Mouse (Mus musculus): ENCODE measurements around the gene Specc1l.
"Not testable (repeated sequence)": the region's sequence is repeated elsewhere in the genome, so short reads cannot be mapped to it uniquely, and the experiment has no call there.

Specc1l gene

DNA sequence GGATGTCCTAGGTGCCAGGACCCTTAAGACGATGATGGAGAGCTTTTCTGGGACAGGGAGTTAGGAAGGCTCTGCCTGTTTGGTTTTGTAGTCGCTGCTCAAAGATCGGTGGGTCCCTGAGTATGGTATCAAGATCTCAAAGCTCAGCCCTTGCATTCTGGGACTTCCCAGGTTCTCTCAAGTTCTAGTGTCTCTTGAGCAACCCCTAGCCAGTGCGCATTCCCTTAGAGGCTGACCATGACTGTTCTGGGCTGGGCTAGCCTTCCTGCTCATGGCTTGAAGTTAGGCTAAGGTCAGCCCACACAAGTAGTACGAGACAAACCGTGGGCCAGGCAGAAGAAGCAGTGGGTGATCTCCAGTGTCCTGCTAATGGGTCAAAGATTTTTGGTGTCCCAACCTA lies 106.3 kb downstream of the Specc1l start:
- no peak for DNase-seq

DNA sequence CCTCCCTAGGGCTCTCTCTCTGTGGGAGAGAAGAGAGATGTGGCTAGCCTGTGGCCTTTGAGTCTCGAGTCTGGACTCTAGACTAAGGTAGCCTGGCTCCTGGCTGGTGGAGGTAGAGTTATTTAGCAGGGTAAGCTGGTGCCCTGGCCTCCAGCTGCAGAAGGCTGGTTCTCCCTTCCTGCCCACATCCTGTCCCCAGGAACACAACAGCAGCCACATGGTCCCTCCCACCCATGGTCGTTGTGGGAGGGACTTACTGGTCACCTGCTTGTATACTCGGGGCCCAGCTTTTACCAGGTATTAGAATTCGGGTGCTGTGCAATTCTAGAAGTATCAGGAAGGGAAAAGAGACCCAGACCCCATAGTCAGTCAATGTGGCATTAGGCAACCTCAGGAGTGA lies 108.4 kb downstream of the Specc1l start:
- DNase-seq = peak; percentile 61 to 75

DNA sequence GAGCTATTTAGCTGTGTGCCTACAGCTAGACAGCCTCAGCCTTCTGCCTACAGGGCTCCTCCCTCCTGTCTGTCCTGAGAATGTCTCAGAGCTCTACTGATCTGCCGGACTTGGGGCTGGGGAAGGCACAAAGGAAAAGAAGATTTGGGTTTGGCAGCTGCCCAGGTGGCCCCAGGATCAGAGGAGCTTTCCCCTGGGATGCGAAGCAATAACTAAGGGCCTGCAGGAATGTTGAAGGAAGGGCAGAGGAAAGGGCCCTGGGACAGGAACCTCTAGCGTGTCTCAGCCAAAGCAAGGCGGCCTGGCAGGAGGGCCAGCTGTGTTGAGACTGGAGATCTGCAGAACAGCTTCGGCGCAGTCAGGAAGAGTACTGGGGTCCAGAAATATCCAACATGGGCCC lies 111.1 kb downstream of the Specc1l start:
- no peak for DNase-seq

DNA sequence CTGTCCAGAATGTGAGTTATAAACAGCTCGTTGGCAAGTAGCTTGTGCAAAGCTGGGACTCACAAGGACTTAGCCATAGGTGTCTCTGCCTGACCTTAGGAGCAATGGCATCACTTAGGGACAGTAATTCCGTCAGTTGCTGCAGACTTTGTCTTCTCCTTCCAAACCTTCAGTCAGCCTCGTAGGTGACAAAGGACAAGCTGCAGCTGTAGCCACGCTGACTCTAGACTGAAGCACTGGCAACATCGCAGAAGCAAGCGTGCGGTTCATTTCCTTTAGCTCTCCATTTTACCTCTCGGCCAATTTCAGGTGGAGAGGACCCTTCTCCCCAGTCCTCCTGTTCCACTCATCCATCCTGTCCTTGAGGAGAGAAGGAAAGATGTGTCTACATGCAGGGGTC lies 112.1 kb downstream of the Specc1l start:
- DNase-seq = no peak

DNA sequence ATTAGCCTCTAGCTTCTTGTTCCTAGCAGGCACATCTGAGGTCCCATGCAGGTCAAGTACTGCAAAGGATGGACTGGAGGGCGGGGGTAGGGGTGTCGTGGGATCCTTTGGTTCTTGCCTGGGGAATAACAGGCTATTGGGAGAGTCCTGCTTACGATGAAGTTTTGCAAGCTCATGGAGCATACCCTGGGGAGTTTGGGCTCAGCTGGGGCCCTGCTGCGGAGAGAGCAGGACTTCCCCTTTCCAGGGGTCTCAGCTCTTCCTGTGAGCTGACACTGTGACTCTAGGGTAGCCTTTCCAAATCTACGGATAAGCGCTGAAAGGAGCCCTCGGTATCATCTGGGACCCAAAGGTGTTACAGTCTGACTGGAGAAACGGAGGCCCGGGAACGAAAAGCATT lies 112.5 kb downstream of the Specc1l start:
- no peak for DNase-seq

DNA sequence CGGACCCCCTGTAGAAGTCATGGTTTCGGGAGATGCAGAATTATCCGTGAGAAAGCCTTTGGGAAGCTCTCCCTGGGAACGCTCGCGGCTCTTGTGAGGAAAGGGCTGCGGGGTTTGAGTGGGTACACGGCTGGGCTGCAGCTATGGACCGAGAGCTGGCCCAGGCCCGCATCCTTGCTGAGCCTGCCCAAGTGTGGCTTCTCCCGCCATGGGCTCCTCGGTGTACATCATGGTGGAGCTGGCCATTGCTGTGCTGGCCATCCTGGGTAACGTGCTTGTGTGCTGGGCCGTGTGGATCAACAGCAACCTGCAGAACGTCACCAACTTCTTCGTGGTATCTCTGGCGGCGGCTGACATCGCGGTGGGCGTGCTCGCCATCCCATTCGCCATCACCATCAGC lies 113.9 kb downstream of the Specc1l start:
- no peak for DNase-seq

DNA sequence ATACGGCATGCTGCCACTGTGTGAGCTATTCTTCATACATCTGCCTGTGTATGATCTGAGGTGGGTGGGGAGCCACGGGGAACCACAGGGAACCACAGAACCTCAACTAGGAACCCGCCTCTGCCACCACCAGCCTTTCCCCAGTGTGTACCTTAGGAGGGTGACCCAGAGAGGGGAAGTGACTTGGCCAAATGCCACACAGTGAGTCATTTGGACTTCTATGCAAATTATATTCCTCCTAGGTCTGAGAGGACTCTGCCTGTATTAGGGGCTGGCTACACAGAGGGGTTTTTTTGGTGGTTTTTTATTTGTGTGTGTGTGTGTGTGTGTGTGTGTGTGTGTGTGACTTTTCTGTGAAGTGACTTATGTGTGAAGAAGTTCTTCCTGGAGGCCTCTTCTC lies 114.7 kb downstream of the Specc1l start:
- DNase-seq = no peak

DNA sequence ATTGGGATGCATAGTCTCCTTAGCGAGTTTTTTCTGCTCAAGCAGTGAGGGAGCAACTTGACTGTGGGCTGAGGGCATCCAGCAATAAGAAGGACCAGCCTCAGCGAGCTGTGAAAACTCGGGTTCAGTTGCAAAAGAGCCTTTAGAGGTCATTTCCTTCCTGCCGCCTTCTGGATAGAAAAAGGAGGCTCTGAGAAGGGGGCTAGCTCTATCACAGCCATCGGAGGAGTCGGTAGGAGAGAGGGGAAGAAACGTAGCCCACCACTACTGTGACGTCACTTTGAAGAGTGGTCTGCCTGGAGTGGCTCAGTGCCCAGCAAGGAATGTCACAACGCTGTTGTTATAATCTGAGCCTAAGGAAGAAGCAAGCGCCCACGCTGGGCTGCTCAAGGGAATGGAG lies 115.2 kb downstream of the Specc1l start:
- DNase-seq = no peak

DNA sequence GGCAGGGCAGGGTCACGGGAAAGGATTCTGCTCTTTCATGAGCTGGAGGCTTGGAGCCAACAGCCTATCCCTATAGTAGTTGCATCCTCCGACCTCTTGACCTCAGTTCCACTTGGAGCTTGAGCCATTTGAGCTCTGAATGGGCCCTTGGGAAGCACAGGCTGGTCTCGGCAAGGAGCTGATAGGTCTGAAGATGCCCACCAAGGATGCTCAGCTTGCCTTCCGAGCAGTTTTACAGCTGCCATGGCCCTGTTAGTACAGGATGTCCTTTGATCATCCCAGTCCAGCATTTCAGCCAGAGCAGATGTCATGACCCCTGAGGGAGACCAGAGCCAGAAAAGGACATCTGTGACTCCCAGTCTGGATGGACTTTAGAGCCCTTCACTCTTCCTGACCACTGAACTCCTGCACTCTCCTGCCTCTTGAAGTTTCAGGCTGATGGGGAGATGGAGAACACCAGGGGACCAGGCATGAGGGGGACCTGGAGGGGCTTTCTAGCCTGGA lies 116.4 kb downstream of the Specc1l start:
- no peak for DNase-seq

DNA sequence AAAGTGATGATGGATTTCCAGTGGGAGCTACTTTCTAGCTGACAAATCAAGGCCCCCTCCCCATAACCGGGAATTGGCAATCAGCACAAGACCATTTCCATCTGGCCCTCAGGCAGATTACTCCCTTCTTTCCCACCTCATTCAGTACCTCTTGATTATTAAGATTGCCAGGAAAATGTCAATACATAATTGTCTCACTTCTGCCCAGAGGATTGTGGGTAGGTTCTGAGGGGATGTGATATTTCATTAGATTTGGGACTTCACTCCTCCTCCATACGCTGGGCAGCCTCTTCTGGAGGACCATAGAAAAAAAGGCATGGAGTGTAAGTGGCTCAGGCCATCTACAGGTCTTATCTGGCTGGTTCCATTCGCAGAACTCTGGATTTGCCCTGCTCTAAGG lies 120.4 kb downstream of the Specc1l start:
- DNase-seq = no peak

DNA sequence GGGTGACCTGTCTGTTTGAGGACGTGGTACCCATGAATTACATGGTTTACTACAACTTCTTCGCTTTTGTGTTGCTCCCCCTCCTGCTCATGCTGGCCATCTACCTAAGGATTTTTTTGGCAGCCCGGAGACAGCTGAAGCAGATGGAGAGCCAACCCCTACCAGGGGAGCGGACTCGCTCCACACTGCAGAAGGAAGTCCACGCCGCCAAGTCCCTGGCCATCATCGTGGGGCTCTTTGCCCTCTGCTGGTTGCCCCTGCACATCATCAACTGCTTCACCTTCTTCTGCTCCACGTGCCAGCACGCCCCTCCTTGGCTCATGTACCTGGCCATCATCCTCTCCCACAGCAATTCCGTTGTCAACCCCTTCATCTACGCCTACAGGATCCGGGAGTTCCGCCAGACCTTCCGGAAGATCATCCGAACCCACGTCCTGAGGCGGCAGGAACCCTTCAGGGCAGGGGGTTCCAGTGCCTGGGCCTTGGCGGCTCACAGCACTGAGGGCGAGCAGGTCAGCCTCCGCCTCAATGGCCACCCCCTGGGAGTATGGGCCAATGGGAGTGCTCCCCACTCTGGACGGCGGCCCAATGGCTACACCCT lies 121.4 kb downstream of the Specc1l start:
- DNase-seq = no peak

DNA sequence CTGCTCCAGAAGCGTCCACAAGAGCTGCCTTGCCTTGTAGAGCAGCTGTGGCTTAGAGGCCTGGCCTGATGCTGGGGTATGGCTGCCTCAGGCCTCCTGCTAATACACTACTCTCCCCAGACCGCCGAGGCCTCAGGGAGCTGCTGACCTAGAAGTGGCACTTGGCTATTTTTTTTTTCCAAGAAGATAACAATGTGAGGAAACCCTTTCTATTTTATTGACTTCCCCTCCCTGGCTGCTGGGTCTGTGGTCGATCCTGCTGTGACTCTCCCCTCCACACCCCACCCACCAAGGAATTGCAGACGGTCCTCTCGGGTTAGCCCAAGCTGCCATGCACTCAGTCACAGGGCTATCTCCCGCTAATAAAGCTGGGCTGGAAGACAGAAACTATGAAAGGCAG lies 122.3 kb downstream of the Specc1l start:
- DNase-seq = no peak

DNA sequence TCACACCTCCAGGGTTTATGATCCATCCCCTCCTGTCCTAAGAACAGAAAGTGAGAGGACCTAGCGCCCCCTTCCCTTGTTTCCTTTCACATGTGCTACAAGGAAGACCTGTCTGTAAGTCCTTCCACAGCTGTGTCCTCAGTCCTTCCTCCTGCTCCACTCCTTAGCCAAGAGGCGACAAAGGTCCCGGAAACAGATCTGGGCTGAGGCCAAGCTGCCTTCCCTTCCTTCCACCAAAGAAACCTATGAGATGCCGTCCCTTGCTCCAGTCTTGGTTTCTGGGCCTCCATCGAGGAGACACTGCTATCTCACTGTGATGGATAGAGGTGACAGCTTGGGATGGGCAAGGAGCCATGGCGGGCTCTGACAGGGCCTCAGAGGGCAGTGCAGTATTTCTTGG lies 123.2 kb downstream of the Specc1l start:
- DNase-seq = no peak

DNA sequence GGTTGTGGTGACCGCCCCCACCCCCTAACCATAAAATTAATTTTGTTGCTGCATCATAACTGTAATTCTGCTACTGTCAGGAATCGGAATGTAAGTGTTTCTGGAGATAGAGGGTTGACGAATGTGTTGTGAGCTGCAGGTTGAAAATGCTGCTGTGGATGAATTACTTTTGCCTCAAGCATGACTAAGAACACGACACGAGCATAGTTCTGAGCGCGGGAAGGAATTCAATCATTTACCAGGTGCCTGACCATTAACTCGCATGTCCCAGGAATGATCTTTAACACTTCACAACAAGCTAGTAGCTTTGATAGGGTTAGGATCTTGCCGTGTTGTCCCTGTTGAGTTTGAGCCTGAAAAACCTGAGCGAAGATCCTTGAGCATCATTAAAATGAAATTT lies 125.4 kb downstream of the Specc1l start:
- no peak for DNase-seq

DNA sequence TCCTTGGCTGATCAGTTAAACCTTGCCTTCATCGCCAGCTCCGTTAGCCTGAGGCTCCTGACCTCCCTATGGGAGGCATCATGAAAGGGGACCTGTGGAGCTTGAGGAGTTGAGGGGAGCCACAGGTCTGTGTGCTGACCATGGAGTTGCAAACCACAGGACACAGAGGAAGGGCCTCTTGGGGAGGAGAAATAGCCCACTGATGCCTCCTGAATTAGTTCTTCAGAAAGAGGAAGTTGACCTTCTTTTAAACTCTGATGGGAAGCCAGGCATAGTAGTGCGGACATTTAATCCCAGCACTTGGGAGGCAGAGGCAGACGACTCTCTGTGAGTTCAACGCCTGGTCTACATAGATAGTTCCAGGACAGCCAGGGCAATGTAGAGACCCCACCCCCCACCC lies 127.0 kb downstream of the Specc1l start:
- no peak for DNase-seq

DNA sequence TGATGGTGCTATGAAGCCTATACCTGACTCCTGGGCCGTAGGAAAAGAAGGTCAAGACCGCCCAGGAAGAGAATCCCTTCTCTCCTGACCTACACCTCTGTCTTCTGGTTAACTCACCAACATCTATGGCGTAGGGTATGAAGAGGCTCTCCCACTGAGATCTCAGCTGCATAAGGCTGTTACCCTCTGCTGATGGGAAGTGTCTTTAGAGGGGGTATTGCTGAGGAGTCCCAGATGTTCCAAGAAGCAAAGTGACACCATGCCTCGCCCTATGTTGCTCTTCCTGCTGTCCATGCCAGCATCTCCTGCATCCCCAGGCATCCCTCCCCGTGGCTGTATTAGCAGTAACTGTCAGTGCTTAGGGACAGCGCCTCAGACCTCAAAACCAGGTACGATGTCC lies 127.5 kb downstream of the Specc1l start:
- DNase-seq = no peak

DNA sequence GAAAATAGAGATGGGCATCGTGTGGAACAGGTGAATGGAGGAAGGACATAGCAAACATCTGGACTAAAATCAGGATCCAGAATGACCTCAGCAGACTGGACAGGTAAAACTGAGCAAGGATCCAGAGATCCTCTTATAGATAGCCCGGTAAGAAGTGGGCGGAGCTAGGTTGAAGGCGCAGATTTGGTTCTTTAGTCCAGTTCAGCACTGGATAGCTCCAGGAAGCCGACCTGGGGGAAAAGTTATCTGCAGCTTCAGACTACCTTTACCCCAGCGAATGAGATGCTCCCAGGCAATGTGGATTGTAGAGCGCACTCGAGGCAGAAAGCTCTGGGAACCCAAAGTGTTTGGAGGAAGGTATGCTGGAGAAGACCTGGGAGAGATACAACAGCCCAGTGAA lies 130.1 kb downstream of the Specc1l start:
- DNase-seq = no peak

DNA sequence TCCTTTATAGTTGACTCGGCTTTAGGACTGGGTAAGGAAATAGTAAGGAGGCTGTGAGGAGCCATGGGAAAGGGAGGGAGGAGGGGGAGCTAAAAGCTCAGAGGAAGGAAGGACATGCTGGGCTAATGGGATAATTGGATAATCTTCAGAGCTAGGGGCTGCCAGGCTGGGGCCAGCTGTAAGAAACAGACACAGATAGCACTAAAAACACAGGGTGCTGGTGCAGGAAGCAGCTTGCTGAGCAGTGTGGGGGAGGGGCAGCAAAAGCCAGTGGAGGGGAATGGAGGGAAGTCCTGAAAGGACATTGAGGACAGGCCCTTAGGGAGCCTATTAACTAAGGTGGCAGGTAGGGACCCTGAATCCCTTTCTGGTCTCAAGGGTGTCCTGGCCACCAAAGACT lies 132.7 kb downstream of the Specc1l start:
- not testable (repeated sequence) for DNase-seq

DNA sequence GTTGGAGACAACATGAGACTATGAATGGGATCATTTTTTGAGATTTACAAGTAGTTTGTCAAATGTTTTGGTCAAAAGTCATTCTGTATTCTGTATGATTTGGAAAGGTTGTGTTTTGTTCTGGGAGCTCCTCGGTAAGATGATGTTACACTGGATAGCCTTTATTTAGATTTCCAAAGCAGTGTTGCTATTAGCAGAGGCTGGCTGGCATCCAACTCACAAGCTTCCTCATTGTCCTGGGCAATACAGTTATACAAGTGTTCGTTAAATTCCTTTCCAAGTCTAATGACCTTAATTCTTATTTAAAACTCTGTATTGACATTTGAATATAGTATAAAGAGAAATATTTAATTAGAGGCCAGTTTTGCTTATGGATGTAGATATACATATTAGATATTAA lies 133.4 kb downstream of the Specc1l start:
- DNase-seq = no peak

DNA sequence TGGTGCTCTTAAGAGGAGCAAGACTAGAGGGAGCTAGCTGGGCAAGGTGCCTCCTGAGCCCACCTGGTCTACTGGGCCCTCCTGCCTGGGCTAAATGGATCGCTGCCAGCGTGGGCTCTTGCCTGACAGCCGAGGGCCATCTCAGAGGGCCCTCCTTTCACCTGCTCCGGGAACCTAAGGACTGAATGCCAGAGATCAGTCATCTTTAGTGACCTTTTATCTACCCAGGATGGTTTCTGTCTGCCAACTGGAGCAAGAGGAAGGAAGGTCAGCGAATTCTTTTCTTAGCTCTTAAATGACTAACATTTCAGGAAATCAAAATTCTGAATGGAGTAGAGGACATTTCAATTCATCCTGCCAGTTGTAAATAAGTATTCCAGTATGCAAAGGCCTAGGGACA lies 138.7 kb downstream of the Specc1l start:
- DNase-seq = no peak

DNA sequence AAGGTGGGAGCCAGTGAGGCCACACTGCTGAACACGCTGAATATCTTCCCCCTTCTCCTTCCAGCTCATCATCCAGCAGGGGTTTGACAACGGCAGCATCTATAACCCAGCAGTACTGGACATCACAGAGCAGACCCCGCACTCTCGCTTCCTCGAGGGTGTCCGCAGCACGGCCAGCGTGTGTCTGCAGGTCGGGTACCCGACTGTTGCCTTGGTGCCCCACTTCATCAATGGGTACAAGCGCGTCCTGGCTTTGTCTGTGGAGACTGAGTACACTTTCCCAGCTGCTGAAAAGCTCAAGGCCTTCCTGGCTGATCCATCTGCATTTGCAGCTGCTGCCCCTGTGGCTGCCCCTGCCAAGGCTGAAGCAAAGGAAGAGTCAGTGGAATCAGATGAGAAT lies 140.7 kb downstream of the Specc1l start:
- no peak for DNase-seq

DNA sequence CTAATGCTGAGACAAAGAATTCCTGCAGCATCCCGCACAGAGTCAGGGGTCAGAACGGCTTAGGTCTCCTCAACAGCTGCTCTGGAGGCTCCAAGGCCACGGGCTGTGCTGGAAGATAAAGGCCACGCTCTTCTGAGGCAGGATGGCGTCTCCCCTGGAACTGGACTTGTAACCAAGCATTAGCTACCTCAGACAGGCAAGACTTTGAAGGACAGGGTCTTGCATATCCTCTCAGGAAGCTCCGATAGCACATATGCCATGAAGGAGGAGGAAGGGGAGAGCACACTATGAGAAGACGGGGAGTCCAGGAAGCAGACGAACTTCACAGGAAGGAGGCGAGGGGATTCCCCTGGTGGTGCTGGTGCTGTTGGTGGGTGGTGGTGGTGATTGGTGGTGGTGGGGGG lies 142.0 kb downstream of the Specc1l start:
- not testable (repeated sequence) for DNase-seq

DNA sequence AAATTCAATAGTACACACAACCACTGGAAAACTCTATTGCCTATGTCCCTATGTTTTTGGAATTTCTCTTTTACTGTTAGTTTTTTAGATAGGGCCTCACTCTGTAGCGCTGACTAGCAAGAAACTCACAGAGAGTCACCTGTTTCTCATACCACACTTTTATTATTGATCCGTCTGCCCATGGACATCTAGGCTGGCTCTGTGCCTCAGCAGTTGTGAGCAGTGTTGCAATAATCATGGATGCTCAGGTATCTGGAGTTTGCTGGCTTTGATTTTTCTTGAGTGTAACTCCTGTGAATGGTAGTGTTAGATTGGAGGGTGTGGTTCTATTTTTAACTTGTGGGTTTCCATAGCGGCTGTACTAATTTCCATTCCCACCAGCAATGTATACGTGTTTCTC lies 143.5 kb downstream of the Specc1l start:
- no peak for DNase-seq
